Mouse (Mus musculus): ENCODE measurements around the gene Rogdi. TPM values are rescaled to one million over a fixed set of nuclear protein-coding genes. Genes with fewer than 3 reads are reported as not detected.

Gene Rogdi
- polyA plus RNA-seq (2011; ENCODE audit: insufficient read depth, insufficient read length, low replicate concordance, missing spikeins), result 53.7 and 156 TPM in 2 replicates

DNA sequence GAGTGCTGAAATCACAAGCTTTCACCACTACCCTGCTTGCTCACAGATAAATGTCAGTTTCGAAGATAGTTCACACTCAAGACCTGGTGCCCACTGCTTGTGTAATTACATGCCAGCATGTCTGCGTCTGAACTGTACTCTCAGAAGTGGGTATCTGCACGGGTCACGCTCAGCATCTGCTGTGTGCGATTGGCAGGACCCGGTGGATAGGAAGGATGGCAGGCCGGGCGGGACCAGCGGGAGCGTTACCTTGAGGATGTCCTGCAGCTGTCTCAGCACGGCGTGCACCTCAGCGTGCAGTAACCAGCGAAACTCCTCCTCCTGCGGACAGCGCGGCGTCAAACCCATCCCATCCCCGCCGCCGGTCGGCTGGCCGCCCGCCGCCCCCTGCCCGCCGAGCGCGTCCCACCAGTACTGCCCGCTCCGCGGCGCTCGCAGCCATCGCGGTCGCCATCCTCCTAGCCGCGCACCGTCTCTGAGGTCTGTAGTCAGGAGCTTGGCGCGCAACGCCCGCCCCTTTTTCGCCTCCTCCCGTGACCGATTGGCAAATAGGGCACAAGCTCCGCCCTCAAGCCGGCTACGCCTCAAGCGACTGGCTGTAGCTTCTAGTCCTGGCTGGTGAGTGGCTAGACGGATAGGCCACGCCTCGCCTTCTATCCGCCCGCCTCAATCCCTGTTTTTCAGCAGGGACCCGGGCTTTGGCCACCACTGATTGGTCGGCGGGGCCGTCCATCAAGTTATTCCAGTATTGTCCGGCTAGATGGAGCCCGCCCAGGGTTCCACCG, at the start of gene Rogdi:
Gene Rogdi (minus strand): TSS at position 500 of the 785 bp plus-strand sequence.
- TF ChIP-seq CTCF (IDR thresholded peaks at IDR 0.05; ENCODE audit: control insufficient read depth, insufficient read depth, low read length), result 0 out of 2 replicates have a peak, but pooled peaks have one; percentile 19
- peak; percentile 86; the same call in 1 of the 2 replicates for TF ChIP-seq POLR2A (IDR thresholded peaks at IDR 0.05; ENCODE audit: borderline replicate concordance, control insufficient read depth, low read depth, low read length)
- Histone ChIP-seq H3K27ac (ENCODE audit: control insufficient read depth, insufficient read depth, low read depth, low read length, poor library complexity) (peak within 1 kb of the TSS; percentile 73), H3K4me3 (replicated peaks; ENCODE audit: control insufficient read depth, low read depth, low read length) (peak within 1 kb of the TSS; percentile 97), H3K4me1 (ENCODE audit: control insufficient read depth, insufficient read depth, low read length) (peaks cover 5% of the 10 kb centered on the region)
- WGBS, result under 1% methylated on average over 63 of the region's 63 CpGs

DNA sequence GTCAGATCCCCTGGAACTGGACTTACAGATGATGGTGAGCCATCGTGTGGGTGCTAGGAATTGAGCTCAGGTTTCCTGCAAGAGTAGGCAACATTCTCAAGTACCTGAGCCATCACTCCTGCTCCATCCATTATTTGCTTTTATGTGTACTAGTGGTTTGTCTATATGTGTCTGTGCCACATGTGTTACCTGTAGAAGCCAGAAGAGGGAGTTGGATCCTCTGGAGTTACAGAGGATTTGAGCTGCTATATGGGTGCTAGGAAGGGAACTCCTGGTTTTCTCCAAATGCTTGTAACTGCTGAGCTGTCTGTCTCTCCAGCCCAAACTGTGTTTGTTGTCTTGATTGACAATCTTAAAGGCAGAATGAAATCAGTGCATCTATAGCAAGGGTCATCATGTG, 44.8 kb upstream of the Rogdi start:
- Histone ChIP-seq H3K4me1 (ENCODE audit: control insufficient read depth, insufficient read depth, low read length) (no peaks in the 10 kb centered on the region), H3K27ac (ENCODE audit: control insufficient read depth, insufficient read depth, low read depth, low read length, poor library complexity) (no peak overlapping the region), H3K4me3 (replicated peaks; ENCODE audit: control insufficient read depth, low read depth, low read length) (no peak overlapping the region)
- 81% methylated on average over 1 of the region's 1 CpGs for WGBS
- TF ChIP-seq POLR2A (IDR thresholded peaks at IDR 0.05; ENCODE audit: borderline replicate concordance, control insufficient read depth, low read depth, low read length), result no peak
- no peak for TF ChIP-seq CTCF (IDR thresholded peaks at IDR 0.05; ENCODE audit: control insufficient read depth, insufficient read depth, low read length)

DNA sequence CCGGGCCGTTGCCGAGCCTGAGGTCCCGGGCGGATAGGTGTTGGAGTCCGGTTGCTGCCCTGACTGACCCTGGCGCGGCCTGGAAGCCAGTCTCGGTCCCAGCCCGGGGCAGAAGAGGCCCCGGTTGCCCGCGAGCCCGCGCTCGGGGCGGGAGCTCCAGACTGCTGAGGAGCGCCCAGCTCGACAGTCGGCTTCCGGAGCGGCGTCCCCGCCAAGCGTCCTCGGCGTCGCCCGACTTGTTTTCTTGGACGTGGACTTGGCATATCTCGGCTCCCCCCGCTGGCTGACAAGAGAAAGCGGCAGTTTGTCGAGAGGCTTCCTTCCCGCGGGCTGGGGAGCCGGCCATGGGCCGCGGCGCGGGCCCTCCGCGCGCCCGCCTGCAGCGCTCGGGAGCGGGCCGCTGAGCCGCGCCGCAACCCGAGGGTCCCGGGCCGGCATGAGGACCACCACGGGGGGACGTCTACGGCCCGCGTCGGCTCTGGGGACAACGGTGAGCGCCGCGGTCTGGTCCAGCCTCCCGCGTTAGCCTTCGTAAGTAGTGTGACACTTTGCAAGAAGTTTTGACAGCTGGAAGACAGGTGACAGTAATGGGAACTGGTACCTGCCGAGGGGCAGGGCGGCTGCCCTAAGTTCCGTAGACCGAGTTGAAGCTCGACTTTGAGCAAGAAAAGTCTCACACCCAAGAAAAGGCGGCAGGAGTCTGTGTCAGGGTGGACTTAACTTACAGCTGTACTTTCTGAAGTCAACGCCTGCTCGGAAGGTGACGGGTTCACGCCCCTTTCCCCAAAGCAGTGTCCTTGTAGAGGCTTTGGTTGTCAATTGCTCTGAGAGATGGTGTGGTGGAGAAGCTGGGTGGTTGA, 37.1 kb upstream of the Rogdi start:
- Histone ChIP-seq H3K4me1 (ENCODE audit: control insufficient read depth, insufficient read depth, low read length) (peaks cover 1% of the 10 kb centered on the region), H3K4me3 (replicated peaks; ENCODE audit: control insufficient read depth, low read depth, low read length) (peak overlapping the region; percentile 80), H3K27ac (ENCODE audit: control insufficient read depth, insufficient read depth, low read depth, low read length, poor library complexity) (peak overlapping the region; percentile 99)
- WGBS, result under 1% methylated on average over 78 of the region's 78 CpGs
- TF ChIP-seq POLR2A (IDR thresholded peaks at IDR 0.05; ENCODE audit: borderline replicate concordance, control insufficient read depth, low read depth, low read length) (no peak), CTCF (IDR thresholded peaks at IDR 0.05; ENCODE audit: control insufficient read depth, insufficient read depth, low read length) (no peak)

DNA sequence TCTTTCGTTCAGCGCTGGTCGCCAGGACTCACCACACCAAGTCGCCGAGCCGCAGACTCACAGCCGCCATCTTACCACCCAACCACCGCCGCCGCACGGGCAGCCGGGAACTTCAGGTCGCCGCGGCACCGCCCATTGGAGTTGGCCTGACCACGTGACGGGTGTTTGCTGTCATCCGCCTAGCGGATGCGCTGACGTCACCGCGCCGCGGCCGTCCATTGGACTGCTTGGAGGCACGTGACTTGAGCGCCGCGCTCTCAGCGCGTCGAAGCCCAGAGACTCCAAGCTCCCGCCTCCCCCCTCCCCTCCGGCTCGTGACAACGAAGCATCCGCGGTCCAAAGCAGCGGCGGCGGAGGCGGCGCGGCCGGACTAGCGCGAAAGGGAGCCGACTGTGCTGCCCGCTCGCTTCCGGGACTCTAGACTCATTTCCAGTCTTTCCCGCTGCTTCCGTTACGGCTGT, 36.5 kb upstream of the Rogdi start, which contains the start of the genes Glyr1 and Ubn1:
Gene Glyr1 (minus strand): TSS at position 90 of the 461 bp plus-strand sequence.
Gene Ubn1 (plus strand): TSS at position 284 of the 461 bp plus-strand sequence.
- no peak; the same call in 1 of the 2 replicates for TF ChIP-seq CTCF (IDR thresholded peaks at IDR 0.05; ENCODE audit: control insufficient read depth, insufficient read depth, low read length)
- peak; percentile 93 for TF ChIP-seq POLR2A (IDR thresholded peaks at IDR 0.05; ENCODE audit: borderline replicate concordance, control insufficient read depth, low read depth, low read length)
- Histone ChIP-seq H3K4me3 (replicated peaks; ENCODE audit: control insufficient read depth, low read depth, low read length) (peak within 1 kb of the TSS; percentile 88), H3K27ac (ENCODE audit: control insufficient read depth, insufficient read depth, low read depth, low read length, poor library complexity) (peak within 1 kb of the TSS; percentile 99), H3K4me1 (ENCODE audit: control insufficient read depth, insufficient read depth, low read length) (peaks cover 1% of the 10 kb centered on the region)
- WGBS, result under 1% methylated on average over 56 of the region's 56 CpGs

DNA sequence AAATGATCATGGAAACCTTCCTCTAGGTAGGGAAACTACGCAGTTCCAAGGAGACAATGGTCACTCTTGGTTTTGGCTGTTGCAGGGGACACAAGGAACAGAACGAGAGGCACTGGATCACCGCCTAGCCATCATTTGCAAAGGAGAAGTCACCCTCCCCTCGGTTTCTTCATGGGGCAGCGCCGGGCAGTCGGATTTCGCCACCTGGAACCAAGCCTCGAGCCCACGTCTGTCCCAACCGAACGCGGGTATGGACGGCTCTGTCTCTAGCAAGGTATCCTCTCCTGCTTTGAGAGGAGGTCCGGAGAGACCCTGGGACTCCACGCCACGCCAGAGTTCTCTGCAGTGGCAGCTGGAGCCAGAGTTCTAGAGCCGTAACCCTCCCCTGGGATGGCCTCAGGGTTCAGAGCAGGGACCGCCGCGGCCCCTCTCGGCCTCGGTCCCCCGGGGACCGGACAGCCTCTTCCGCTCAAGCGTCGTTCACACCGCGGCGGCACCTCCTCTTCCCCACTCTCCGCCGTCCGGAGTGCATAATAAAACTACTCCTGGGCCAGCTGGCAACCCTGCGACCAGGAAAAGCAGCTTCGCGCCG, 35.9 kb upstream of the Rogdi start:
- Histone ChIP-seq H3K27ac (ENCODE audit: control insufficient read depth, insufficient read depth, low read depth, low read length, poor library complexity) (peak overlapping the region; percentile 99), H3K4me3 (replicated peaks; ENCODE audit: control insufficient read depth, low read depth, low read length) (peak overlapping the region; percentile 88), H3K4me1 (ENCODE audit: control insufficient read depth, insufficient read depth, low read length) (peaks cover 1% of the 10 kb centered on the region)
- WGBS, result under 1% methylated on average over 38 of the region's 38 CpGs
- TF ChIP-seq CTCF (IDR thresholded peaks at IDR 0.05; ENCODE audit: control insufficient read depth, insufficient read depth, low read length) (no peak), POLR2A (IDR thresholded peaks at IDR 0.05; ENCODE audit: borderline replicate concordance, control insufficient read depth, low read depth, low read length) (0 out of 2 replicates have a peak, but pooled peaks have one; percentile 11)

DNA sequence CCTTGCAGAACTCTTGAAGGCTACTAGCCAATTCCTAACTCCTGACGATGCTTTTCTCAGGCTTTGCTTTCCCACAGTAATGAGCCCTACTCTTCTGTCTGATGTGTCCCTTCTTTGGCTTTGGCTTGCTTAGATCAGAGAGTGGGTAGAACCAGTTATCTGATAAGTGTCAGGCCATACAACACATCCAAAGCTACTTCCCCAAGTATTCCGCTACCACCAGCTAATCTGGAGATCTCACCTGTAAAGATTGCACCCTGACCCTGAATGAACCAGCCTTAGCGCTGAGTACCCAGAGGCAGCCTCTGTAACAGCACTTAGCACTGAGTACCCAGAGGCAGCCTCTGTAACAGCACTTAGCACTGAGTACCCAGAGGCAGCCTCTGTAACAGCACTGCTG, 32.0 kb upstream of the Rogdi start:
- TF ChIP-seq CTCF (IDR thresholded peaks at IDR 0.05; ENCODE audit: control insufficient read depth, insufficient read depth, low read length) (no peak), POLR2A (IDR thresholded peaks at IDR 0.05; ENCODE audit: borderline replicate concordance, control insufficient read depth, low read depth, low read length) (no peak)
- H3K4me3 ChIP-seq (replicated peaks; ENCODE audit: control insufficient read depth, low read depth, low read length), result no peak overlapping the region
- H3K27ac ChIP-seq (ENCODE audit: control insufficient read depth, insufficient read depth, low read depth, low read length, poor library complexity), result no peak overlapping the region
- H3K4me1 ChIP-seq (ENCODE audit: control insufficient read depth, insufficient read depth, low read length), result no peaks in the 10 kb centered on the region; the same call in none of the 2 replicates
- 90% methylated on average over 3 of the region's 3 CpGs for WGBS

DNA sequence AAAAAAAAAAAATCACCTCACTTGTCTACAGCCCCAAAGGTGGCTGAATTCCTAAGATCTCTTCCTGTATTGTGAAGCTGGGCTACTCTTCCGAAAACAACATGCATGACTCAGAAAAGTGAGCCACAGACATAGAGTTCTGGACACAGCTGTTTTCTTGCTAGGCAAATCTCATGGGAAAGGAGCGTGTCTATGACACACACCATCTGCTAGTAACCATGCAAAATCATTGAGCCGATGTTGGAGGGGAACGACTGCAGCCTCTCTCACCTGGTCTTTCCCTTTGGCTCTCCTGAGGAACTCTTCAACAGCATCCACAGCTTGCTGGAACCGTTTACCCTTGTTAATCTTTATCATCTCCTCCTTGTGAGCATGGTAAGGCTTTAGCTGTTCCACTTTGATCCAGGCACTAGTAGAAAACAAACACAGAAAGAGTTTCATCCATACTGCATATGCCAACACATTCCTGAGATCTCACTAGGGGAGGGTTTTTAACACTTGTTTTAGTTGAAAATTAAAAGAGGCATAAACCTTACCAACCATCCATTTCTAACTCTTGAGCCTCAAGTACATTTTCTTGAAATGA, 23.4 kb upstream of the Rogdi start:
- H3K4me3 ChIP-seq (replicated peaks; ENCODE audit: control insufficient read depth, low read depth, low read length), result no peak overlapping the region
- no peak for TF ChIP-seq CTCF (IDR thresholded peaks at IDR 0.05; ENCODE audit: control insufficient read depth, insufficient read depth, low read length)
- no peak overlapping the region for H3K27ac ChIP-seq (ENCODE audit: control insufficient read depth, insufficient read depth, low read depth, low read length, poor library complexity)
- H3K4me1 ChIP-seq (ENCODE audit: control insufficient read depth, insufficient read depth, low read length), result no peaks in the 10 kb centered on the region; the same call in 1 of the 2 replicates
- WGBS, result 86% methylated on average over 5 of the region's 5 CpGs

All from bone marrow, adult 2 months (tissue).